Mouse (Mus musculus): ENCODE data around the gene Ogfod2. TPM values are rescaled to one million over a fixed set of nuclear protein-coding genes. Genes with fewer than 3 reads are reported as not detected.
A peak's percentile ranks its signal among the peaks of the same experiment; 100 is the strongest.

Ogfod2 gene
- 8.5 and 10.6 TPM in 2 replicates for total RNA-seq (2017)

DNA sequence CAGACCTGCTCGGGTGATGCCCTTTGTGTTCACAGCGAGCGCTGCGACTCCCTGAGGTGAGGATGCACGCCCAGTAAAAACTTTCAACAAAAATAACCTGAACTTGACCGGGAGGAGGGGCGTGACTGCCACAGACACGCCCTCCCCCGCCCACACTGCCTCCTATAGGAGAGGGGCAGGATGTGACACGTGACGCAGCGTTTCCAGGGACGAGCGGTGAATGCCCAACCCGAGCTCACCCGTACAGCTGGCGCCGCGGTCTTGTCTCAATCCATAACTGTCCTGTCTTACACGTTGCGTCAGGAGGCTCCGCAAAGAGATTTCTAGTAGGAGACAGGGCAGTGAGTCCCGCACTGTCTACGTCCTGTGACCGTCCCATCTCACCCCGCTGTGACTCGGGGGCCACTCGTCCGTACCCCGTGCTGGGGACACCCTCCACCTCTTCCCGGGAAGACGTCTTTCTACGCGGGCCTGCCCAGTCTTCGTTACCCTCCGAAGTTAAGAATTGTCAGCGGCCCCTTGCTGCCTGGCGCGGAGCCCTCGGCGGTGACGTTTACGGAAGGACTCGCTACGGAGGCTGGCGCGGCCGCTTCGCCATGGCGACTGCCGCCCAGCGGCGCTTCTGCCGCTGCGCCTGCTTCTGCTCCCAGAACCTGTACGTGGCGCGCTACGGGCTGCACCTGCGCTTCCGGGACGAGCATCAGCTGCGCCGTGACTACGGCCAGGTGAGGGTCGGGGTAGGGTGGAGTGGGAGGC, at the start of gene Ogfod2:
Gene Ogfod2 (plus strand): TSS at position 556 of the 756 bp plus-strand sequence.
- ATAC-seq (replicated peaks; ENCODE audit: low read depth, poor library complexity, severe bottlenecking): peak; percentile 88

GRCm38 (mm10) chr5:124069657-124070056, 42.4 kb upstream of the Ogfod2 start:
- ATAC-seq (replicated peaks; ENCODE audit: low read depth, poor library complexity, severe bottlenecking): no peak

DNA sequence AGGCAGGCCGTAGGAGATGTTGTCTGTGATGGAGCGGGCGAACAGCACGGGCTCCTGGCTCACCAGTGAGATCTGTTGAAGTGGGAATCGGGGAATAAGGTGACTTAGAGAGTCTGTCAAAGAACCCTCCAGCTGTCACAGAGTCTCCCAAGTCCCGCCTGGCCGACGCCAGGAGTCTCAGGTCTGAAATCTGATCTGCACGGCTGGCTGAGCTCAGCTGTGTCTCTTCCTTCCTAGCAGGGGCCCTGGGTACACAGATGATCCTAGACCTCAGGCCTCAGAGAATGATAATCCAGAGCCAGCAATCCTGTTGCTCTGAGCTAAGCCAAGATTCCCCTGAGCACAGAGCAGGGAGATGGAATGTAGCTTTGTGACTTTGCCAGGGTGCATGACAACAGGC, 38.4 kb upstream of the Ogfod2 start:
- ATAC-seq (replicated peaks; ENCODE audit: low read depth, poor library complexity, severe bottlenecking): no peak

GRCm38 (mm10) chr5:124074845-124075307, 37.2 kb upstream of the Ogfod2 start:
- ATAC-seq (replicated peaks; ENCODE audit: low read depth, poor library complexity, severe bottlenecking): peak; percentile 69

- ATAC-seq (replicated peaks; ENCODE audit: low read depth, poor library complexity, severe bottlenecking): 0 out of 2 replicates have a peak, but pooled peaks have one; percentile 10
Observed at GRCm38 (mm10) chr5:124075716-124076115, 36.4 kb upstream of the Ogfod2 start.

DNA sequence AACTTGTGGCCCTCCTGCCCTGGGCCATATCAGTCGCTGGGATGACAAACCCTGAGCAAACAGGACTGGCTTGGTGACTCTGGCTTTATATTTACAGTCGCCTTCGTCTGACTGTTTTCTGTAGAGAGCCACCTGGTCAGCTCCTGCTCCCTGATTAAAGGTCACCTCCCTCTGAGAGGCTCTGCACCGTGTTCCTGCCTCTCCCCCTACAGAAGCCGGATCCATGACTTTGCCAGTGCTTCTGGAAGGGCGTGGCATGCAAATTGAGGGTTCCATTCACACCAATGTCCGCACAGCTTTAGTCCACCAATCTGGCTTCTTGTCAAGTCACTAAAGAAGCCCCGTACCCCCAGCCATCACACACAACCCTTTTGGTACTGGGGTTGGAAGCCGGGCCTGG, 35.5 kb upstream of the Ogfod2 start:
- no peak for ATAC-seq (replicated peaks; ENCODE audit: low read depth, poor library complexity, severe bottlenecking)

GRCm38 (mm10) chr5:124077241-124077640, 34.9 kb upstream of the Ogfod2 start:
- no peak for ATAC-seq (replicated peaks; ENCODE audit: low read depth, poor library complexity, severe bottlenecking)

DNA sequence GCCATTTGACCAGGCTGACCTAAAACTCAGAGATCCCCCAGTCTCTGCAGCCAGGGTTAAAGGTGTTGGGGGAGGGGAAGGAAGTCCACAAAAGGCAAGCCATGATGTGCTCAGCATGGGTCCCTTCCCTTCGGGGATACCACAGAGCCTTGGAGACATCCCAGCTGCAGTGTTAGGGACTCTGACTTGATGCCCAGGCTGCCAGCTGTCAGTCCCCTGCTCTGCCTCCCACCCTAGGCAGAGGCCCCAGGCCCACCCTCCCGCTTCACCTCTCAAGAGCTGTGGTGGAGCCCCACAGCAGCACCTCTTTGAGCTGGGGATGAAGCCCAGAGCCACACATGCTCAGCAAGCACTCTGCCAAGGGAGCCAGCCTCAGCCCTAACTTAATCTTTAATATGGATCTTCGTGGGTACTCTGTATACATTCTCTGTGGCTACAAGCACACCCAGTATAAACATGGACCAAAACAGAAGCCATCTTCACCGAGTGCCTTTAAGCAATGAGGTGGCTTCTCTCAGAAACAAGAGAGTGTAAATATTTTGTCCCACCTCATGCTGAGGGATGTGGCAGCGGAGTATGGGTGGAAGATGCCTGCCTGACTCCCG, 34.1 kb upstream of the Ogfod2 start:
- ATAC-seq (replicated peaks; ENCODE audit: low read depth, poor library complexity, severe bottlenecking): no peak

DNA sequence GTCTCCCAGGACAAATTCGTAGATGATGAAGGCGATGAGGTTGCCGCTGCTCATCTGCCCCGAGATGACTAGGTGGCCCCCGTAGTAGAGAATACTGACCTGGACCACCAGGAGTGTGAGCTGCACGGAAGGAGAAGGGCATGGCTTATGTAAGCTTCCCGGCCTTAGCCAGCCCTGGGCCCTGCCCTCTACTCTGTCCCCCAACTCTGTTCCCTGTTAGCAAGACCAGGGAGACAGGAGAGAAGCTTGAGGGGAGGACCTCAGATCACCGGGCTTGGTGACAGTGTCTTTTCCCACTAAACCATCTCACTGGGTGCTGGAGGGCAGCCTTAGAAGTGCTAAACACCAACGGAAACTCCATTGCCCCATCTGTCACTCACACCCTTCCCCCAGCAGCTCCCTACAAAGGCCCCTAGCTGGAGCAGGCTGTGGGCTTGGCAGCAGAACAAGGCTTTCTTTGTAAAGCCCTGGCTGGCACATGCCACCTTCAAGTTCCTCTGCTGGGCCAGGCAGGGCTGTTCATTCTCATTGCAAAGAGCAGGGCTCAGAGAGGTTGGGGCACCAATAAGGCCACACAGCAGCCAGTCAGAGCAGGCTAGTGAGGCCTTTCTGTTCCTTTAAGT, 33.2 kb upstream of the Ogfod2 start:
- ATAC-seq (replicated peaks; ENCODE audit: low read depth, poor library complexity, severe bottlenecking): peak; percentile 42

DNA sequence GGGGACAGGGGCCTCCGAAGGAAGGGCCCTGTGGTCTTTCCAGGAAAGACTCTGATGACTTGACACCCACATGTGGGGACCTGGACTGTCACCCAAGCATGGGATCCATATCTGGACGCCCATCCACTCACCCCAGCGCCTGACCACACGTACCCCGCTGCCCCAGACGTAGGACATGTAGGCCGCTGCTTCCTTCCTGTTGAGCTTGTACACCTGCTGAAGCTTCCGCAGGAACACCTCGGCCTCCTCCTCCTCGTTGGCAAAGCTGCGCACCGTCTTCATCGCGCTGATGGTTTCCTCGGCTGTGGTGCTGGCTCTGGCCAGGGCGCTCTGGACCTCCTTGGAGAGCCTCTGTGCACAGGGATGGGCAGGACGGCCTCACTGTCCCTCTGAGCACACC, 32.2 kb upstream of the Ogfod2 start:
- no peak for ATAC-seq (replicated peaks; ENCODE audit: low read depth, poor library complexity, severe bottlenecking)

DNA sequence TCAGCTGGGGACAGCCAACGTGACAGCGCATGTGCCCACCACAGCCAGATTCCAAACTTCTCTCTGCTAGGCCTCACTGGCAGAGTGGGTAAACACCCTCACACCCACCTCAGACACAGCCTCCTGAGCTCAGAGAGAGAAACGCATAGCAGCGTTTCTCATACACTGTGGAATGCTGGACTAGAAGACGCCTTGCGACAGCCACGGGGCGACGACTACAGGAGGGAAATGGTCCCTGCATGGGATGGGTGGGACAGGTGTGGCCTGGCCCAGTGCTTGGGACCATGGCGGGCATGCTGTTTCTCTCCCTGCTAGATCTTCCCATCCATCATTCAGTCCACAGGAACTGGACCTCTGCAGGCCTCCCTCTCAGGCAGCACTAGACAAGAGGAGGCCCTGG, 29.6 kb upstream of the Ogfod2 start:
- ATAC-seq (replicated peaks; ENCODE audit: low read depth, poor library complexity, severe bottlenecking): no peak

- no peak for ATAC-seq (replicated peaks; ENCODE audit: low read depth, poor library complexity, severe bottlenecking)
Observed at GRCm38 (mm10) chr5:124082941-124083688, 29.0 kb upstream of the Ogfod2 start.

DNA sequence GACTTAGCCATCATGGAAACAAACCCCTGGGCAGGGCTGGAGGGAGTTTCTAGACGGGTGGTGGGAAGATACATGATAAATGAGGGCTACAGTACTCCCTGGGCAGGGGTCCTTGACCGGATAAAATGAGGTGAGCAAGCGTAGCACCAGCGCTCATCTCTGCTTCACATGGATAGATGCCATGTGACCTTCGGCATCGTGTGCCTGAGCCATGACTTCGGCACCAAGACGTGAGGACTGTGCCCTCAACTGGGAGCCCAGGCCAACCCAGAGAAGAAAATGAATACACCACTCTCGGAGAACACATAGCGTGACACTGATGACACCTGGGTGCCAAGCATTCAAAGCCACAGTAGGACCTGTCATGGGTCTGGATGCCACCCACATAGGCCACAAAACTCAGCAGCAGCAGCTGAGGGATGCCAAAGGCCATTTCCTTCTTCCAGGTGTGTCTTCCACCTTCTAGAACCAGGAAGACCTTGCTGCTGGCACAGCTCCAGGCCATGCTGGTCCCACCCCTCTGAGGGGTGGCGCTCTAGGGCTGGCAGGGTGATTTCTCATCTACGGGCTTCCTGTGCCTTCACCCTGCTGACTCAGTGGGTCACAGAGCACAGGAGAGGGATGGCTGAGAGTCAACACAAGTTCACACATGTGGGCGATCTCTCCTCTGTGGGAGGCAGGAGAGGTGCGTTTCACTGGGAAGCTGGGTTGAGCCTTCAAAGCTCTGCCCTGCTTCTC, 28.1 kb upstream of the Ogfod2 start:
- no peak for ATAC-seq (replicated peaks; ENCODE audit: low read depth, poor library complexity, severe bottlenecking)

DNA sequence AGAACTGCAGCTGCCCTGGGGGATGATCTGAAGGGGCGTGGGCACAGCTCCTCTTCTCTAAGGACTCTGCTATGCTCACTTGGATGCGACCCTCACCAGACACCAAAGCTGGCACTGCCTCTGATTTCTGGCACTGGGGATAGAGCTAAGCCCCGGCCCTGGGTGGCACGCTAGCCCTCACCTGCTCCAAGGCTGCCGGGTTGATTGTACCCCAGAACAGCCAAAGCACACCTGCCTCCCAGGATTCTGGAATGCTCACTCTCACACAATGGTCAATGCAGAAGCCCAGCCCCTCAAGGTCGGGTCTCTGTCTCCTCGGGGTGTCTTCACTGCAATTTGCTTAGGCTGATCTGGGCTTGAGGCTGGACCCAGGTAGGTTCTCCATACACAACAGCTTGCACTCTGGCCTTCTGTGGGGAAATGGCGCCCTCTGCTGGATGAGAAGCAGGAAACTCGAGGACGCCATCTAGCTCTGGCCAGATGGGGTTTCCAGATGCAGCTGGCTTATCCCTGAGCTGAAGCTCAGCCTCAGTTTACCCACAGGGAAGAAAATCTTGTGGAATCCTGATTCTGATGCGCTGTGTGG, 27.4 kb upstream of the Ogfod2 start:
- peak; percentile 83 for ATAC-seq (replicated peaks; ENCODE audit: low read depth, poor library complexity, severe bottlenecking)

- no peak for ATAC-seq (replicated peaks; ENCODE audit: low read depth, poor library complexity, severe bottlenecking)
Observed at GRCm38 (mm10) chr5:124085513-124085912, 26.6 kb upstream of the Ogfod2 start.

GRCm38 (mm10) chr5:124086876-124087275, 25.2 kb upstream of the Ogfod2 start:
- no peak for ATAC-seq (replicated peaks; ENCODE audit: low read depth, poor library complexity, severe bottlenecking)

DNA sequence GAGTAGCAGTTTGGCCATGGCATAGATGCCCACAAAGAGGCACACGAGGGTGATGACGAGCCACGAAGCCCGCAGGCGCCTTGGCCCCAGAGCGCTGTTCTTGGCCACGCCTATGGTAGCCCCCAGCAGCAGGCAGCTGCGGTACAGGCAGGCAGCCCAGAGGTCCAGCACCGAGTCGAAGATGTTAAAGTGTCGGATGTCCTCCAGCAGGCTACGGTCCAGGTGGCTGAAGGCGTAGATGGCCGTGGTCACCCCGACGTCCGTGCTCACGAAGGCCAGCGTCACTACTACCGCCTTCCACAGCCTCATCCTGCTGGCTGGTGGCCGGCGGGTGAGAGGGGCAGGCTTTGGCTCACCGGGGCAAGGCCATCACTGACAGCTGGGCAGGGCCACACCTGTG, 22.2 kb upstream of the Ogfod2 start:
- ATAC-seq (replicated peaks; ENCODE audit: low read depth, poor library complexity, severe bottlenecking): no peak

- no peak for ATAC-seq (replicated peaks; ENCODE audit: low read depth, poor library complexity, severe bottlenecking)
Observed at GRCm38 (mm10) chr5:124091951-124092406, 20.1 kb upstream of the Ogfod2 start.

DNA sequence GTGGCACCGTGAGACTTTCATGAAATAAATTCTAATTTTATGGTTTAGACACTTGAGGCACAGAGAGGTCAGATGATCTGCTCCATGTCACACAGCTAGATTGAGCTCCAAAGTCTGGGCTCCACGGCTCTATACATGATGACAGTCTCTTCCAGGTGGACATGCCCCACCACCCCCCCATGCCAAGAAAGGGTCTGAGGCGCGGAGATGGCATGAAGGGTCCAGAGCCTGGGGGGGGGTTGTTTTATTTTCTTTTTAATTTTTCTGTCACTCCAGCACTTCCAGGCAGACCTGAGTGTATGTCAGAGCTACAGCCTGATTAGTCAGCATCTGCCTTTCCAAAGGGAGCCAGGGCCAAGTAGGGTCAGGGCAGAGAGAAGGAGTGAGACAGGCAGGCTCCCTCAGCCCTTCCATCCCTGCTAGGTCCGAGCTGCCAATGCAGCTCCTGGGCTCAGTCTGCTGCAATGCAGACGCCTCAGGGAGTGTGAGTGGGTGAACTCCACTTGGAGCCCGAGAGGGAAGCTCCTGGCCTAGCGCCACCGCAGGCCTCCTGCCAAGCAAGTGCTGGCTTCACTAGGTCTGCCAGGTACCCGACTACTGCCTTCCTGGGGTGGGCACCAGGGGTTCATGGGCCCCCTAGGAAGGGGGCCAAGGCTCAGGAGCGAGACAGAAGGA, 18.8 kb upstream of the Ogfod2 start:
- ATAC-seq (replicated peaks; ENCODE audit: low read depth, poor library complexity, severe bottlenecking): no peak
